Mouse (Mus musculus) neural tube, embryonic 14.5 days (tissue): ENCODE measurements at regions not wholly inside any gene's neighbourhood (a gene's known extent, or its start where the extent isn't known, plus 50 kb on each side); places are given as distances from the start of the nearest gene placed in this dataset.

ENCODE experiments used
- ATAC-seq: fragments of 200-750 bp; cut with Nextera tagmentation; 2 replicates; pipeline ENCODE4 v1.8.0; 2017; ENCODE audit warnings: low read depth, mild to moderate bottlenecking, moderate TSS enrichment, moderate library complexity
- H3K27ac ChIP-seq: fragments of 300-500 bp; sonication (generic); 2 replicates; pipeline ENCODE4 v1.5.1; 2014; ENCODE audit warnings: low read depth, mild to moderate bottlenecking, control low read depth, low read length, moderate library complexity, mixed read lengths
- H3K27me3 ChIP-seq: fragments of 300-500 bp; sonication (generic); 2 replicates; pipeline ENCODE4 v1.6.1; 2014; ENCODE audit warnings: low read length; ENCODE audit not compliant: control insufficient read depth, insufficient read depth
- H3K36me3 ChIP-seq: fragments of 300-500 bp; sonication (generic); 2 replicates; pipeline ENCODE4 v1.6.1; 2014; ENCODE audit warnings: low read length, mixed read lengths; ENCODE audit not compliant: control insufficient read depth, insufficient read depth
- H3K4me1 ChIP-seq: fragments of 300-500 bp; sonication (generic); 2 replicates; pipeline ENCODE4 v1.6.1; 2014; ENCODE audit warnings: low read length; ENCODE audit not compliant: control insufficient read depth, insufficient read depth
- H3K4me2 ChIP-seq: fragments of 300-500 bp; sonication (generic); 2 replicates; pipeline ENCODE4 v1.6.1; 2014; ENCODE audit warnings: mild to moderate bottlenecking, low read depth, low read length, control low read depth
- H3K4me3 ChIP-seq: fragments of 300-500 bp; sonication (generic); 2 replicates; pipeline ENCODE4 v1.5.1; 2014; ENCODE audit warnings: low read depth, low read length, control low read depth, mixed read lengths
- H3K9ac ChIP-seq: fragments of 300-500 bp; sonication (generic); replicated peaks from 2 replicates; pipeline ENCODE4 v1.6.1; 2014; ENCODE audit warnings: low read depth, mild to moderate bottlenecking, control low read depth, low read length, mixed read lengths
- H3K9me3 ChIP-seq: fragments of 300-500 bp; sonication (generic); 2 replicates; pipeline ENCODE4 v1.6.1; 2016; ENCODE audit warnings: low read length; ENCODE audit not compliant: control insufficient read depth
- WGBS: fragments of 180-500 bp; shearing (Covaris S2); extraction: QIAGEN DNeasy Blood & Tissue Kit; methylation state at CpG from one replicate; pipeline ENCODE4 v1.1.7; 2014; 5-methylcytosine and 5-hydroxymethylcytosine counted together

DNA sequence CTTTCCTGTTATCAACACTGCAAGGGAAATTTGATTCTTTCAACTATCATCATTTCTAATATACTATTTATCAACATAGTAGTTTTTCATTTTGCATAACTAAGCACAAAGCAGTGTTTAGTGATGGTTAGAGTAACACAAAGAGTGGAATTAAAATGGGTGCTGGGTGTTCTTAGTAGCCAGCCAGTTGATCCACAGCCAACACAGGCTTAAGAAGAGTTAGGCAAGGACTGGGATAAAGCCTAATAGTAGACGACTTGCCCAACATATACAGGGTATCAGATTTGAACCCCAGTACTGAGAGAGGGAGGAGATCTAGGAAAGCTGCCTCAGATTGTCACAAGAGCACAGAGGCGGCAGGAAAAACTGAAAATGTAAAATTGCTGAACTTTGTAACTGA is 160.2 kb upstream of the Gm765 start:
- H3K4me1 ChIP-seq: no peaks in the 10 kb centered on the region
- no peak for ATAC-seq
- H3K9me3 ChIP-seq: no peaks in the 10 kb centered on the region
- no peak overlapping the region for H3K4me2 ChIP-seq
- H3K4me3 ChIP-seq: no peak overlapping the region
- 77% methylated on average over 2 of the region's 2 CpGs for WGBS
- H3K9ac ChIP-seq: no peak overlapping the region
- H3K27ac ChIP-seq: no peak overlapping the region
- no peaks in the 10 kb centered on the region for H3K27me3 ChIP-seq
- no peaks in the 10 kb centered on the region for H3K36me3 ChIP-seq

DNA sequence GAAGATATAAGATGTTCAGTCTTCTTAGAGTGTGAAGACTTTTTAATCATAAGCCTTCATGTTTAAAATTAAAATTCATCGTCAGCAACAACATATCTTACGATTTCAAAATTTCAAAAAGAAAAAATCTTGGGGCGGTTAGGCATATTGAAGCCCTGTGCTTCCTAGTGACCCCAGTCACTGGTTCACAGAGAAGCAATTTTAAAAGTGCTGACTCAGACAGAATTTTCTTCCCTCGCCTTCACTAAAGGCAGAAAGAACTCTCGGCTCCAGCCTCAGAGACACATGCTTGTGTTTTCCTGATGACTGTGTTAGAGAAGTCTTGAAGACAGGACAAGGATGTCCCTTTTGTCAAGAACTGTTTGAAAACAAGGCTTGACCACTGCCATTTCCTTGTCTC is 157.2 kb upstream of the Gm765 start:
- Histone ChIP-seq H3K27me3 (no peaks in the 10 kb centered on the region), H3K36me3 (no peaks in the 10 kb centered on the region), H3K4me2 (no peak overlapping the region), H3K27ac (no peak overlapping the region), H3K4me1 (no peaks in the 10 kb centered on the region), H3K9ac (no peak overlapping the region), H3K4me3 (no peak overlapping the region), H3K9me3 (no peaks in the 10 kb centered on the region)
- 72% methylated on average over 5 of the region's 5 CpGs for WGBS
- no peak for ATAC-seq

- ATAC-seq: no peak
- Histone ChIP-seq H3K36me3 (no peaks in the 10 kb centered on the region), H3K4me3 (no peak overlapping the region), H3K9me3 (no peaks in the 10 kb centered on the region), H3K27me3 (no peaks in the 10 kb centered on the region), H3K4me1 (no peaks in the 10 kb centered on the region), H3K4me2 (no peak overlapping the region), H3K27ac (no peak overlapping the region), H3K9ac (no peak overlapping the region)
- WGBS: 83% methylated on average over 3 of the region's 3 CpGs
Observed at GRCm38 (mm10) chr6:98486626-98487025, 144.1 kb upstream of the Gm765 start.

- ATAC-seq: no peak
- Histone ChIP-seq H3K27me3 (no peaks in the 10 kb centered on the region), H3K4me2 (no peak overlapping the region), H3K9me3 (no peaks in the 10 kb centered on the region), H3K27ac (no peak overlapping the region), H3K4me3 (no peak overlapping the region), H3K9ac (no peak overlapping the region), H3K36me3 (no peaks in the 10 kb centered on the region), H3K4me1 (no peaks in the 10 kb centered on the region)
- WGBS: 23% methylated on average over 3 of the region's 3 CpGs
Observed at GRCm38 (mm10) chr6:98483319-98484123, 141.0 kb upstream of the Gm765 start.

DNA sequence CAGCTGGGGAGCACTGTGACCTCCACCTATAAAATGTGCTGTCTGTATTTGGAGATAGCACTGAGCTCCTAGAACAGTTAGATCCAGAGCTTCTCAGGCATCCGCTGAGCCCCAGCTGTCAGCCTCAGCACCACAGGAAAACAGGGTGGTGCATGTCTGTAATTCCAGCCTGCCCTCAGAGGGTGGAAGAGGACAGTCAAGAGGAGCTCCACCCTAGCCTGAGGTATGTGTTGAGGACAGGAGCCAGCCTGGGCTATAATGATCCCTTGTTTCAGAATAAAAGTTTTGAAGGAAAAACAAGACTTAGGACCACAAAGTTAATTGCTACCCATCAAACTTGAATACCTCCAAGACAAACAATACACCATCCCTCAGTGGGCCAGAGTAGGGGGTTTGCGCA is 139.8 kb upstream of the Gm765 start:
- no peaks in the 10 kb centered on the region for H3K27me3 ChIP-seq
- ATAC-seq: no peak
- H3K9ac ChIP-seq: no peak overlapping the region
- no peak overlapping the region for H3K4me2 ChIP-seq
- 67% methylated on average over 2 of the region's 2 CpGs for WGBS
- no peaks in the 10 kb centered on the region for H3K36me3 ChIP-seq
- no peak overlapping the region for H3K4me3 ChIP-seq
- H3K4me1 ChIP-seq: no peaks in the 10 kb centered on the region
- H3K27ac ChIP-seq: no peak overlapping the region
- no peaks in the 10 kb centered on the region for H3K9me3 ChIP-seq

- H3K4me2 ChIP-seq: no peak overlapping the region
- no peaks in the 10 kb centered on the region for H3K4me1 ChIP-seq
- no peaks in the 10 kb centered on the region for H3K27me3 ChIP-seq
- no peak overlapping the region for H3K9ac ChIP-seq
- ATAC-seq: no peak
- no peaks in the 10 kb centered on the region for H3K9me3 ChIP-seq
- H3K36me3 ChIP-seq: no peaks in the 10 kb centered on the region
- H3K4me3 ChIP-seq: no peak overlapping the region
- H3K27ac ChIP-seq: no peak overlapping the region
Observed at GRCm38 (mm10) chr6:98467563-98467962, 125.0 kb upstream of the Gm765 start.

DNA sequence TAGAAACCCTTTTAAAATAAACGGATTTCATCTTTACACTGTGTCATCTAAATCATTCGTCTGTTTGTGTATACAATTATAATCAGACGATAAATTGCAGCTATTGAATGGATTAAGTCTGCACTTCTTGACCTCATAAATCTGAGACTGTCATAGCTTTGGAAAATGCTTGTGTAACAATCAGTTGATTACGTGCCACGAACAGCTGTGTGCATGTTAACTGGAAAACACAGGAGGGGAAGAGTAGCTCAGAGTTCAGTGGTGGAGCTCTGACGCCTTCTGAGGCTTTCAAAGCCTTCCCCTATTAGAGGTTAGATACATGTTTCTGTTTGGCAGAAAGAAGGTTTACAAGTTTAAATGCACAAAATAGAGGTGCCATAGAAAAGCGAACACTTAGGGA is 109.7 kb upstream of the Gm765 start:
- 60% methylated on average over 7 of the region's 7 CpGs for WGBS
- Histone ChIP-seq H3K9me3 (no peaks in the 10 kb centered on the region), H3K27ac (no peak overlapping the region), H3K4me2 (no peak overlapping the region), H3K27me3 (no peaks in the 10 kb centered on the region), H3K9ac (no peak overlapping the region), H3K4me3 (no peak overlapping the region), H3K36me3 (no peaks in the 10 kb centered on the region), H3K4me1 (no peaks in the 10 kb centered on the region)
- ATAC-seq: no peak

DNA sequence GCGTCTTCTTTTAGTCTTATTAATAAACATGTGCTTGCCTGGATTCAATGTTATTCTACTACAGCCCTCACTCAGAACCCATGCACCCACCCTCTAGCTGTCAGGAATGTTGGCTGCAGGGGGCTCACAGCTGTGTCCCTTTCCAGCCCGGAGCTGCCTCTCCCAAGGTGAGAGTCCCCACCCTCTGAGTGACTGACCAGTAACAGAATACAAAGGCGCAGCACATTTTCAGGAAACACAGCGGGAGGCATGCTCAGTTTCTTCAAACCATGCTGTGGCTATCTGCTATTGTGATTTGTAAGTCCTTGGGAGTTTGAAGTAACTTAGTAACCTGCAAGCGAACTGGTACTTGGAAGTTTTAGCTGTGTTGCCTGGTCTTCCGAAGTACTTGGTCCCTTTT is 93.1 kb upstream of the Gm765 start:
- no peak overlapping the region for H3K9ac ChIP-seq

GRCm38 (mm10) chr6:98433286-98433685 is 90.7 kb upstream of the Gm765 start:
- H3K36me3 ChIP-seq: no peaks in the 10 kb centered on the region
- H3K9me3 ChIP-seq: no peaks in the 10 kb centered on the region
- no peak overlapping the region for H3K9ac ChIP-seq
- H3K27ac ChIP-seq: no peak overlapping the region
- H3K4me2 ChIP-seq: no peak overlapping the region
- ATAC-seq: no peak
- WGBS: 59% methylated on average over 6 of the region's 6 CpGs
- H3K4me3 ChIP-seq: no peak overlapping the region
- no peaks in the 10 kb centered on the region for H3K27me3 ChIP-seq
- H3K4me1 ChIP-seq: no peaks in the 10 kb centered on the region

More for the DNA sequence above, 93.1 kb upstream of the Gm765 start:
- Histone ChIP-seq H3K27me3 (no peaks in the 10 kb centered on the region), H3K4me3 (no peak overlapping the region), H3K4me1 (no peaks in the 10 kb centered on the region), H3K36me3 (no peaks in the 10 kb centered on the region), H3K4me2 (no peak overlapping the region), H3K27ac (no peak overlapping the region), H3K9me3 (no peaks in the 10 kb centered on the region)
- 22% methylated on average over 6 of the region's 6 CpGs for WGBS
- ATAC-seq: no peak
